Mouse (Mus musculus): ENCODE measurements around the gene Ppp2r5c.

DNA sequence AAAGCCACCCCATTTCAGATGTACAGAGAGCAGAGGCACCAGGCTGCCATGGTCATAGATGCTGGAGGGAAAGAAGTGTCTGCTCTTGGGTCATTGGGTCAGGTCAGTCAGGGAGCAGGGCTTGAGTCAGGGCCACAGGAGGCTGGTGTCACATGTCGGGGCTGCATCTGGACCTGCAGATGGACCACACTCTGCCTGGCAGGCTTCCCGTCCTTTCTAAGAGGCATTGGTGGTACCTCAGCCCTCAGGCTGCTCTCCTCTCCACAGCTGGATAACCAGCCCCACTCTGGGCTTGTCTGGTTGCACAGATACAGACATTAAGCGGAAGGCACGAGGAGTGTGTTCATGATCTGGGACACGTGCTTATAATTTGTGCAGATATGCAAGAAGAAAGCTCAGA lies 61.8 kb downstream of the Ppp2r5c start:
- TF ChIP-seq POLR2A (IDR thresholded peaks at IDR 0.05; ENCODE audit: borderline replicate concordance, insufficient read depth, low read length) (no peak), CTCF (IDR thresholded peaks at IDR 0.05; ENCODE audit: borderline replicate concordance, insufficient read depth, low read depth, low read length) (no peak)
